Mouse (Mus musculus): Measurements from ENCODE around the gene Col23a1.

The Col23a1 gene

GRCm38 (mm10) chr11:51431287-51431686 lies 141.6 kb downstream of the Col23a1 start:
- DNase-seq (ENCODE audit: low read depth, low spot score), result no peak

- DNase-seq (ENCODE audit: low read depth, low spot score), result no peak
Measured at GRCm38 (mm10) chr11:51431968-51432367, 142.2 kb downstream of the Col23a1 start.

- no peak for DNase-seq (ENCODE audit: low read depth, low spot score)
Measured at GRCm38 (mm10) chr11:51442006-51442405, 152.3 kb downstream of the Col23a1 start.

- DNase-seq (ENCODE audit: low read depth, low spot score), result no peak
Measured at GRCm38 (mm10) chr11:51442599-51442998, 152.9 kb downstream of the Col23a1 start.

- no peak for DNase-seq (ENCODE audit: low read depth, low spot score)
Measured at GRCm38 (mm10) chr11:51443818-51444217, 154.1 kb downstream of the Col23a1 start.

- no peak for DNase-seq (ENCODE audit: low read depth, low spot score)
Measured at GRCm38 (mm10) chr11:51444649-51445048, 154.9 kb downstream of the Col23a1 start.

GRCm38 (mm10) chr11:51446711-51447425 lies 157.1 kb downstream of the Col23a1 start:
- peak; percentile 44 for DNase-seq (ENCODE audit: low read depth, low spot score)

GRCm38 (mm10) chr11:51448256-51448655 lies 158.5 kb downstream of the Col23a1 start:
- no peak for DNase-seq (ENCODE audit: low read depth, low spot score)

GRCm38 (mm10) chr11:51448680-51449079 lies 159.0 kb downstream of the Col23a1 start:
- no peak for DNase-seq (ENCODE audit: low read depth, low spot score)

- DNase-seq (ENCODE audit: low read depth, low spot score), result no peak
Measured at GRCm38 (mm10) chr11:51449881-51450280, 160.2 kb downstream of the Col23a1 start.

GRCm38 (mm10) chr11:51451281-51451680 lies 161.6 kb downstream of the Col23a1 start:
- DNase-seq (ENCODE audit: low read depth, low spot score), result no peak

GRCm38 (mm10) chr11:51451925-51452324 lies 162.2 kb downstream of the Col23a1 start:
- DNase-seq (ENCODE audit: low read depth, low spot score), result no peak

GRCm38 (mm10) chr11:51453742-51454141 lies 164.0 kb downstream of the Col23a1 start:
- no peak for DNase-seq (ENCODE audit: low read depth, low spot score)

- DNase-seq (ENCODE audit: low read depth, low spot score), result peak; percentile 28
Measured at GRCm38 (mm10) chr11:51455501-51455900, 165.8 kb downstream of the Col23a1 start.

GRCm38 (mm10) chr11:51457624-51458023 lies 167.9 kb downstream of the Col23a1 start:
- no peak for DNase-seq (ENCODE audit: low read depth, low spot score)

- DNase-seq (ENCODE audit: low read depth, low spot score), result no peak
Measured at GRCm38 (mm10) chr11:51458649-51459048, 168.9 kb downstream of the Col23a1 start.

- no peak for DNase-seq (ENCODE audit: low read depth, low spot score)
Measured at GRCm38 (mm10) chr11:51459569-51460043, 169.9 kb downstream of the Col23a1 start.

GRCm38 (mm10) chr11:51468737-51469136 lies 179.0 kb downstream of the Col23a1 start:
- no peak for DNase-seq (ENCODE audit: low read depth, low spot score)

GRCm38 (mm10) chr11:51469341-51469831 lies 179.7 kb downstream of the Col23a1 start:
- DNase-seq (ENCODE audit: low read depth, low spot score), result no peak

GRCm38 (mm10) chr11:51470383-51471144 lies 180.8 kb downstream of the Col23a1 start:
- DNase-seq (ENCODE audit: low read depth, low spot score), result peak; percentile 5

GRCm38 (mm10) chr11:51473686-51474085 lies 184.0 kb downstream of the Col23a1 start:
- no peak for DNase-seq (ENCODE audit: low read depth, low spot score)

GRCm38 (mm10) chr11:51476543-51476942 lies 186.8 kb downstream of the Col23a1 start:
- DNase-seq (ENCODE audit: low read depth, low spot score), result no peak

- no peak for DNase-seq (ENCODE audit: low read depth, low spot score)
Measured at GRCm38 (mm10) chr11:51477571-51477970, 187.9 kb downstream of the Col23a1 start.

All from ES-CJ7 (cell line).